Mouse (Mus musculus) limb, embryonic 11.5 days (tissue): ENCODE data around the gene Reep3. TPM values are rescaled to one million over a fixed set of nuclear protein-coding genes. Genes with fewer than 3 reads are reported as not detected.
"Not testable (repeated sequence)": the region's sequence is repeated elsewhere in the genome, so short reads cannot be mapped to it uniquely, and the experiment has no call there.

Experiments
- ATAC-seq: fragments of 200-750 bp; cut with Nextera tagmentation; 2 replicates; pipeline ENCODE4 v1.8.0; 2017; ENCODE audit warnings: low read depth; ENCODE audit not compliant: insufficient number of reproducible peaks, low FRiP score, low TSS enrichment
- DNase-seq: peaks from one replicate; pipeline ENCODE4 v3.0.0-alpha.2; 2015; ENCODE audit warnings: low spot score
- H3K27ac ChIP-seq: fragments of 300-500 bp; sonication (generic); replicated peaks from 2 replicates; pipeline ENCODE4 v1.5.1; 2014; ENCODE audit warnings: low read depth, mild to moderate bottlenecking, low read length
- H3K27me3 ChIP-seq: fragments of 300-500 bp; sonication (generic); 2 replicates; pipeline ENCODE4 v1.6.1; 2014; ENCODE audit warnings: mild to moderate bottlenecking, low read length, mixed read lengths; ENCODE audit not compliant: control insufficient read depth, insufficient read depth
- H3K36me3 ChIP-seq: fragments of 300-500 bp; sonication (generic); 2 replicates; pipeline ENCODE4 v1.6.1; 2014; ENCODE audit warnings: mild to moderate bottlenecking, low read length, moderate library complexity, mixed read lengths; ENCODE audit not compliant: control insufficient read depth, insufficient read depth
- H3K4me1 ChIP-seq: fragments of 300-500 bp; sonication (generic); 2 replicates; pipeline ENCODE4 v1.6.1; 2014; ENCODE audit warnings: low read length, mixed read lengths; ENCODE audit not compliant: control insufficient read depth, insufficient read depth
- H3K4me2 ChIP-seq: fragments of 300-500 bp; sonication (generic); 2 replicates; pipeline ENCODE4 v1.6.1; 2014; ENCODE audit warnings: low read depth, mild to moderate bottlenecking, moderate library complexity; ENCODE audit not compliant: severe bottlenecking
- H3K4me3 ChIP-seq: fragments of 300-500 bp; sonication (generic); 2 replicates; pipeline ENCODE4 v1.5.1; 2014; ENCODE audit warnings: low read depth, low read length
- H3K9ac ChIP-seq: fragments of 300-500 bp; sonication (generic); 2 replicates; pipeline ENCODE4 v1.6.1; 2014; ENCODE audit warnings: mild to moderate bottlenecking, low read length
- H3K9me3 ChIP-seq: fragments of 300-500 bp; sonication (generic); 2 replicates; pipeline ENCODE4 v1.6.1; 2016; ENCODE audit warnings: low read length; ENCODE audit not compliant: control insufficient read depth
- WGBS: fragments of 180-500 bp; shearing (Covaris S2); extraction: QIAGEN DNeasy Blood & Tissue Kit; methylation state at CpG from one replicate; pipeline ENCODE4 v1.1.7; 2014; 5-methylcytosine and 5-hydroxymethylcytosine counted together
- polyA plus RNA-seq: library from polyadenylated mRNA; unstranded; fragments of >200 nt; fragmentation: Nextera tagmentation; extraction: Ambion mirVana; gene quantifications from 2 replicates; pipeline ENCODE4 v1.2.1, GENCODE M21; 2014

Gene Reep3
- polyA plus RNA-seq, 1 experiment from 2014 or later: 21.7 TPM

- Histone ChIP-seq H3K36me3 (no peaks in the 10 kb centered on the region), H3K27ac (peak overlapping the region; percentile 97), H3K4me3 (peak overlapping the region; percentile 27; the same call in 1 of the 2 replicates), H3K9ac (peak overlapping the region; percentile 46), H3K27me3 (no peaks in the 10 kb centered on the region), H3K9me3 (no peaks in the 10 kb centered on the region), H3K4me2 (peak overlapping the region; percentile 53), H3K4me1 (peaks cover 15% of the 10 kb centered on the region)
- DNase-seq (peak; percentile 89), ATAC-seq (peak; percentile 75)
- 0% methylated on average over 25 of the region's 25 CpGs for WGBS
Observed at GRCm38 (mm10) chr10:67003009-67003742, 93.6 kb downstream of the Reep3 start.

GRCm38 (mm10) chr10:67002207-67003008 lies 94.3 kb downstream of the Reep3 start:
- Histone ChIP-seq H3K9me3 (no peaks in the 10 kb centered on the region), H3K36me3 (no peaks in the 10 kb centered on the region), H3K4me2 (peak overlapping the region; percentile 53), H3K27ac (peak overlapping the region; percentile 97), H3K27me3 (no peaks in the 10 kb centered on the region), H3K4me3 (peak overlapping the region; percentile 27), H3K4me1 (peaks cover 15% of the 10 kb centered on the region), H3K9ac (peak overlapping the region; percentile 46)
- WGBS: 9% methylated on average over 30 of the region's 30 CpGs
- DNase-seq (peak; percentile 93), ATAC-seq (peak; percentile 75)

- not testable (repeated sequence) for H3K4me3 ChIP-seq, ATAC-seq, H3K9ac ChIP-seq, DNase-seq, H3K4me2 ChIP-seq, H3K27ac ChIP-seq, H3K36me3 ChIP-seq, H3K27me3 ChIP-seq, H3K9me3 ChIP-seq
- 88% methylated on average over 13 of the region's 13 CpGs for WGBS
- peaks cover 15% of the 10 kb centered on the region for H3K4me1 ChIP-seq
Observed at GRCm38 (mm10) chr10:67000958-67001615, 95.7 kb downstream of the Reep3 start.

GRCm38 (mm10) chr10:67000136-67000535 lies 96.6 kb downstream of the Reep3 start:
- no peak for ATAC-seq

GRCm38 (mm10) chr10:66998770-66999169 lies 98.0 kb downstream of the Reep3 start:
- Histone ChIP-seq H3K27me3 (no peaks in the 10 kb centered on the region), H3K4me1 (peaks cover 9% of the 10 kb centered on the region), H3K4me2 (no peak overlapping the region), H3K27ac (no peak overlapping the region), H3K4me3 (no peak overlapping the region), H3K9me3 (no peaks in the 10 kb centered on the region), H3K9ac (no peak overlapping the region), H3K36me3 (no peaks in the 10 kb centered on the region)
- DNase-seq (no peak), ATAC-seq (no peak)
- 93% methylated on average over 7 of the region's 7 CpGs for WGBS

More at GRCm38 (mm10) chr10:67000136-67000535, 96.6 kb downstream of the Reep3 start:
- no peak overlapping the region for H3K4me3 ChIP-seq
- H3K4me1 ChIP-seq: peaks cover 15% of the 10 kb centered on the region
- H3K4me2 ChIP-seq: no peak overlapping the region
- H3K9ac ChIP-seq: no peak overlapping the region
- no peak overlapping the region for H3K27ac ChIP-seq
- H3K9me3 ChIP-seq: no peaks in the 10 kb centered on the region
- H3K36me3 ChIP-seq: no peaks in the 10 kb centered on the region
- WGBS: 95% methylated on average over 5 of the region's 5 CpGs
- DNase-seq: no peak
- no peaks in the 10 kb centered on the region for H3K27me3 ChIP-seq

GRCm38 (mm10) chr10:66995181-66995580 lies 101.6 kb downstream of the Reep3 start:
- no peaks in the 10 kb centered on the region for H3K9me3 ChIP-seq
- DNase-seq (no peak), ATAC-seq (no peak)
- H3K27me3 ChIP-seq: no peaks in the 10 kb centered on the region
- H3K9ac ChIP-seq: no peak overlapping the region
- no peak overlapping the region for H3K4me3 ChIP-seq
- no peaks in the 10 kb centered on the region for H3K36me3 ChIP-seq
- WGBS: 74% methylated on average over 6 of the region's 6 CpGs
- 0 out of 2 replicates have a peak, but pooled peaks cover 6% of the 10 kb centered on the region for H3K4me1 ChIP-seq
- H3K27ac ChIP-seq: no peak overlapping the region
- no peak overlapping the region for H3K4me2 ChIP-seq

- no peak for ATAC-seq
- H3K27ac ChIP-seq: no peak overlapping the region
- WGBS: 74% methylated on average over 5 of the region's 5 CpGs
Observed at GRCm38 (mm10) chr10:66994469-66994868, 102.3 kb downstream of the Reep3 start.

GRCm38 (mm10) chr10:66992591-66992990 lies 104.2 kb downstream of the Reep3 start:
- Histone ChIP-seq H3K4me1 (0 out of 2 replicates have a peak, but pooled peaks cover 6% of the 10 kb centered on the region), H3K9me3 (no peaks in the 10 kb centered on the region; the same call in 1 of the 2 replicates), H3K27ac (no peak overlapping the region), H3K36me3 (no peaks in the 10 kb centered on the region), H3K27me3 (no peaks in the 10 kb centered on the region), H3K4me3 (no peak overlapping the region), H3K4me2 (no peak overlapping the region), H3K9ac (no peak overlapping the region)
- ATAC-seq (no peak), DNase-seq (no peak)
- 80% methylated on average over 5 of the region's 5 CpGs for WGBS

More at GRCm38 (mm10) chr10:66994469-66994868, 102.3 kb downstream of the Reep3 start:
- H3K27me3 ChIP-seq: no peaks in the 10 kb centered on the region
- no peaks in the 10 kb centered on the region for H3K36me3 ChIP-seq
- 0 out of 2 replicates have a peak, but pooled peaks cover 6% of the 10 kb centered on the region for H3K4me1 ChIP-seq
- H3K9ac ChIP-seq: no peak overlapping the region
- no peak for DNase-seq
- no peak overlapping the region for H3K4me3 ChIP-seq
- H3K9me3 ChIP-seq: no peaks in the 10 kb centered on the region; the same call in 1 of the 2 replicates
- no peak overlapping the region for H3K4me2 ChIP-seq
